Mouse (Mus musculus) lung, postnatal 0 days (tissue): ENCODE data around the gene Sun3. TPM values are rescaled to one million over a fixed set of nuclear protein-coding genes. Genes with fewer than 3 reads are reported as not detected.

Source experiments
- ATAC-seq: fragments of 200-750 bp; cut with Nextera tagmentation; 2 replicates; pipeline ENCODE4 v1.8.0; 2017; ENCODE audit warnings: moderate library complexity
- DNase-seq: peaks from one replicate; pipeline ENCODE4 v3.0.0-alpha.2; 2016; ENCODE audit warnings: low spot score
- H3K27ac ChIP-seq: fragments of 300-500 bp; sonication (generic); 2 replicates; pipeline ENCODE4 v1.5.1; 2014; ENCODE audit warnings: antibody characterized with exemption, mild to moderate bottlenecking, low read length, mixed read lengths
- H3K27me3 ChIP-seq: fragments of 300-500 bp; sonication (generic); replicated peaks from 2 replicates; pipeline ENCODE4 v1.6.1; 2014; ENCODE audit warnings: low read length, mixed read lengths; ENCODE audit not compliant: insufficient read depth
- H3K36me3 ChIP-seq: fragments of 300-500 bp; sonication (generic); 2 replicates; pipeline ENCODE4 v1.6.1; 2014; ENCODE audit warnings: low read length, mixed read lengths; ENCODE audit not compliant: insufficient read depth
- H3K4me1 ChIP-seq: fragments of 300-500 bp; sonication (generic); 2 replicates; pipeline ENCODE4 v1.6.1; 2014; ENCODE audit warnings: antibody characterized with exemption, low read depth, low read length, mixed read lengths; ENCODE audit not compliant: insufficient read depth
- H3K4me2 ChIP-seq: fragments of 300-500 bp; sonication (generic); replicated peaks from 2 replicates; pipeline ENCODE4 v1.6.1; 2014; ENCODE audit warnings: low read depth, mild to moderate bottlenecking, low read length, moderate library complexity, mixed read lengths
- H3K4me3 ChIP-seq: fragments of 300-500 bp; sonication (generic); 2 replicates; pipeline ENCODE4 v1.5.1; 2014; ENCODE audit warnings: low read depth, low read length
- H3K9ac ChIP-seq: fragments of 300-500 bp; sonication (generic); replicated peaks from 2 replicates; pipeline ENCODE4 v1.6.1; 2014; ENCODE audit warnings: low read depth, mild to moderate bottlenecking
- H3K9me3 ChIP-seq: fragments of 300-500 bp; sonication (generic); 2 replicates; pipeline ENCODE4 v1.6.1; 2016; ENCODE audit warnings: low read length, mixed read lengths
- CTCF ChIP-seq: IDR thresholded peaks from 2 replicates; pipeline ENCODE4 v1.5.1; 2016; ENCODE audit warnings: antibody characterized with exemption, mild to moderate bottlenecking
- EP300 ChIP-seq: IDR thresholded peaks from 2 replicates; pipeline ENCODE4 v1.6.1; 2016; ENCODE audit warnings: antibody characterized with exemption, mild to moderate bottlenecking, control low read depth
- WGBS: fragments of 180-500 bp; shearing (Covaris S2); extraction: QIAGEN DNeasy Blood & Tissue Kit; methylation state at CpG from one replicate; pipeline ENCODE4 v1.1.7; 2014; 5-methylcytosine and 5-hydroxymethylcytosine counted together
- polyA plus RNA-seq: library from polyadenylated mRNA; unstranded; fragments of >200 nt; fragmentation: Nextera tagmentation; extraction: Ambion mirVana; gene quantifications from 2 replicates; pipeline ENCODE4 v1.2.1, GENCODE M21; 2015

Sun3 gene
- polyA plus RNA-seq, 1 experiment from 2014 or later, result 0.10 TPM

DNA sequence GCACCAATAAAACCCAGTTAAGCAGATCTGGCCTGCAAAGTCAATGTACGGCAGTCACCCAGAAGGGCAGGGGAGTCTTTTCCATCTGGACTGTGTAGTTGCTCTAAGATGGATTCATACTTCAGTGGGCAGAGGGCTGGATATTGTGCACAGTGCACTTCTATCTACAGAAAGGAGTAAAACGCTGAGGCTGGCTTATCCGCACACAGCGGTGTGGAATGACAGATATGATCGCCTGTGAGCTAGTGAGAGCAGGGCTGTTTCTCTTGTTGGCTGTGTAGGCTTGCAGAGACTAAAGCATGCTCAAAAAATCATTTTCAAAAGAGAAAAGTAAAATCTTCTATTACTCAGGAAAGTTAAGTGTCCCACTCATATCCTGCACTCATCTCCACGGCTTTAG lies 76.7 kb downstream of the Sun3 start:
- Histone ChIP-seq H3K27me3 (no peaks in the 10 kb centered on the region), H3K36me3 (no peaks in the 10 kb centered on the region), H3K27ac (no peak overlapping the region), H3K9ac (no peak overlapping the region), H3K9me3 (no peaks in the 10 kb centered on the region), H3K4me3 (no peak overlapping the region), H3K4me2 (no peak overlapping the region), H3K4me1 (no peaks in the 10 kb centered on the region)
- no peak for ATAC-seq
- no peak for TF ChIP-seq EP300
- TF ChIP-seq CTCF, result no peak
- DNase-seq, result no peak
- WGBS, result 64% methylated on average over 6 of the region's 6 CpGs

DNA sequence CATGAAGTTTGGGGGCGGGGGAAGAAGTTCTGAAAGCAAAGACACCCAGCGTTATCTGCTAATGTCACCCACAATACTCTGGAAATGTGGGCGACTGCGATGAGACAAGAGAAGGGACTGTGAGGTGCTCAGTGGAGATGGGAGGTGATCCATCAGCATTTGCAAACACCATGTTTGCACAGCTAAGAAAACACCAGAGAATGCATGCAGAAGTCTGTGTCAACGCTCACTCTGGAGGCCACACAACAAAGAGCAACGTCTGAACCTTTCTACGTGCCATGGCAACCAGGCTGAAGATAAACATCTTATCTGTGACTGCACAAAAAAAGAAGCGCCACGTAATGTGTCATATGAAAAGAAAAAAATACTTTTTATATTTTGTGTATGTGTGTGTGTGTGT lies 78.3 kb downstream of the Sun3 start:
- DNase-seq, result no peak
- Histone ChIP-seq H3K36me3 (no peaks in the 10 kb centered on the region), H3K4me1 (no peaks in the 10 kb centered on the region), H3K27ac (no peak overlapping the region), H3K4me2 (no peak overlapping the region), H3K9me3 (no peaks in the 10 kb centered on the region), H3K27me3 (no peaks in the 10 kb centered on the region), H3K4me3 (no peak overlapping the region), H3K9ac (no peak overlapping the region)
- TF ChIP-seq EP300 (no peak), CTCF (no peak)
- 39% methylated on average over 9 of the region's 9 CpGs for WGBS
- no peak for ATAC-seq

DNA sequence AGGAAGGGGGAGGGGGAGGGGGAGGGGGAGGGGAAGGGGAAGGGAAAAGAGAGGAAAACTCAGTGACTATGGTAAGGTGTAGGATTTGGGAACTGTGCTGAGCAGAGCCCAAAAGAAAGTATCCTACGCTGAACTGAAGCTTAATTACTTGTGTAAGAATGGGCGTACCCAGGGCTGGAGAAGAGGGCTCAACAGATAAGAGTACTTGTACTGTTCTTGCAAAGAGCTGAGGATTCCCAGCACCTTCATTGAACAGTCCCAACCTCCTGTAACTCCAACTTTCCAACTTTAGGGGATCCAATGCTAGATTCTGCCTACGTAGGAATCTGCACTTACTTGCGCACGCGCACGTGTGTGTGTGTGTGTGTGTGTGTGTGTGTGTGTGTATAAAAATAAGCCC lies 80.7 kb downstream of the Sun3 start:
- no peak overlapping the region for H3K4me2 ChIP-seq
- H3K9me3 ChIP-seq, result no peaks in the 10 kb centered on the region
- no peak overlapping the region for H3K27ac ChIP-seq
- no peak for DNase-seq
- ATAC-seq, result no peak
- no peaks in the 10 kb centered on the region for H3K27me3 ChIP-seq
- H3K9ac ChIP-seq, result no peak overlapping the region
- 96% methylated on average over 7 of the region's 7 CpGs for WGBS
- TF ChIP-seq EP300, result no peak
- TF ChIP-seq CTCF, result no peak
- H3K4me1 ChIP-seq, result no peaks in the 10 kb centered on the region
- no peaks in the 10 kb centered on the region for H3K36me3 ChIP-seq
- H3K4me3 ChIP-seq, result no peak overlapping the region

Other genes with a start within 250 kb of the Sun3 start
- gene Pkd1l1, start 75.7 kb downstream of the Sun3 start, polyA plus RNA-seq, result 0.02 and 0.07 TPM in 2 replicates
- gene Hus1, start 37.8 kb downstream of the Sun3 start, polyA plus RNA-seq, result 6.4 and 7.1 TPM in 2 replicates
- gene Gm11992, start 397 bp downstream of the Sun3 start, polyA plus RNA-seq, result 2.9 and 4.0 TPM in 2 replicates
- 22.8 and 28.9 TPM in 2 replicates for gene Upp1, start 69.1 kb upstream of the Sun3 start, polyA plus RNA-seq
- 0.02 TPM in 2 replicates for gene Abca13, start 143.0 kb upstream of the Sun3 start, polyA plus RNA-seq